Mouse (Mus musculus) cerebellum, adult 2 months (tissue): ENCODE data around the gene Pmel.

ENCODE experiments used
- CTCF ChIP-seq: fragments of 200-500 bp; IDR thresholded peaks from 2 replicates; pipeline ENCODE4 v1.5.1; 2011; ENCODE audit warnings: low read depth, mild to moderate bottlenecking, control low read depth, low read length, moderate library complexity, borderline replicate concordance; ENCODE audit not compliant: insufficient read depth
- POLR2A ChIP-seq: fragments of 200-500 bp; IDR thresholded peaks from 2 replicates; pipeline ENCODE4 v1.6.1; 2011; ENCODE audit warnings: low read length, control low read depth, borderline replicate concordance; ENCODE audit not compliant: insufficient read depth

GRCm38 (mm10) chr10:128655254-128655653, 48.7 kb upstream of the Pmel start:
- TF ChIP-seq CTCF (no peak), POLR2A (no peak)
